Mouse (Mus musculus) gastrocnemius, adult 18-20 months (tissue): Measurements from ENCODE around the gene Zfp710. TPM values are rescaled to one million over a fixed set of nuclear protein-coding genes. Genes with fewer than 3 reads are reported as not detected.
"Not testable (repeated sequence)": the region's sequence is repeated elsewhere in the genome, so short reads cannot be mapped to it uniquely, and the experiment has no call there.

Source experiments
- DNase-seq: peaks from one replicate; pipeline ENCODE4 v3.0.0; 2021; ENCODE audit warnings: low spot score
- total RNA-seq, 2 experiments: library from RNA; stranded (reverse); gene quantifications; 2 replicates each; pipeline ENCODE4 v1.2.3; 2021

Zfp710 gene
- total RNA-seq, 2 experiments from 2014 or later = 21.1 to 31.3 TPM

DNA sequence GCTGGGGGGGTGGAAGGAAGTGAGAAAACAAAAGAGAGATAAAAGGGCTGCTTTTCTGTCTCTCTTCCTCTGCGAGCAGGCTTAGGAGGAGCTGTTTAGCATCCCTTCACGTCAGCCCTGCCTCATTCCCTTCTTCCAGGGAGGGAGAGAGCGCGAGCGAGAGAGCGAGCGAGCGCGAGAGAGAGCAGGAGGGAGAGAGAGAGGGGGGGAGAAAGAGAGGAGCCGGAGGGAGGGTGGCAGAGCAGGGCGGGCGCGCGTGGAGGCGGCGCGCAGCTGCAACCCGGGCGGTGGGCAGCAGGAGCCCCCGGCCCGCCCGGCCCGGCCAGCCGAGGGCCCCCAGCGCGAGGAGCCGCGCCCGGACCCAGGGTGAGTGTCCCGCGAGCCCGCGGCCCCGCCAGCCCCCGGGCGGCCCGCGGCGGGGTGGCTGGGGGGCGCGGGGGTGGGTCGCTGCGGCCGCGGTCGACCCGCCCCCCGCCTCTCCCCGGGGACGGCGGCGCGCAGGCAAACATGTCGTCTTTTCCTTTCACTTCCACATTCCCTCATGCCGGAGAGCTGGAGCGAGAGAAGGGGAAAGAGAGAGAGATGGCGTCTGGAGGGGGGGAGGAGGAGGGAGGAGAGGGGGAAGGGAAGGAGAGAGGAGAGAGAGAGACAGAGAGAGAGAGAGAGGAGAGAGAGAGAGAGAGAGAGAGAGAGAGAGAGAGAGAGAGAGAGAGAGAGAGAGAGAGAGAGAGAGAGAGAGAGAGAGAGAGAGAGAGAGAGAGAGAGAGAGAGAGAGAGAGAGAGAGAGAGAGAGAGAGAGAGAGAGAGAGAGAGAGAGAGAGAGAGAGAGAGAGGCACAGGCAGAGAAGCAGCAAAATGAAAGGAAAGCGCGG lies 1.7 kb downstream of the Zfp710 start:
- DNase-seq = peak; percentile 36

DNA sequence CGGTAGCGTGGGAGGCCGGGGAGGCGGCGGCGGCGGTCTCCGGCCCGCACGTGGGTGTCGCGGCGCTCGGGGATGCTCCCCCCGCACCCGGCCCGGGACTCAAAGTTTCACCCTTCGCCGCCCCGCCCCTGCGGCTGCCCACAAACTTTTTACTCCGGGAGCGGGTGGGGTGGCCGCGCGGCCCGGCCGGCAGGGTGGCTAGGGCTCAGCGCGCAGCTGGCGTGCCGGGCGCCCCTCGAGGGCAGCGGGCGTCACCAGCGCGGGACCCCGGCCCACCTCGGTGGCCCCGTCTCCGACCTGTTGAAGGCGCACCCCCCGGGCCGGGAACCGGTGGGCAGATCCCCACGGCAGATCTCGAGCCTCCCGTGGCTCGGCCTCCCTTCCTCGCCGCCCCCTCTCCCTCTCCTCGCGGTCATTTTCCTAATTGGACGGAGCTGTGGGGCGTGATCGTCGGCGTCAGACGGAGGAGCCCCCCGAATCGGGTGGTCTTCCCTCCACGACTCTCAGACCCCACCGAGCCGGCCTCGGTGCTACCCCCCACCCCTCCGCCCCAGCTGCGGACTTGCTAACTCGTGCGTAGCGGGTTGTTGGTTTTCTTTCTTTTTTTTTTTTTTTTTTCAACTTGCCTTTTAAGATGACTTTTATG lies 2.5 kb downstream of the Zfp710 start:
- DNase-seq = peak; percentile 74

DNA sequence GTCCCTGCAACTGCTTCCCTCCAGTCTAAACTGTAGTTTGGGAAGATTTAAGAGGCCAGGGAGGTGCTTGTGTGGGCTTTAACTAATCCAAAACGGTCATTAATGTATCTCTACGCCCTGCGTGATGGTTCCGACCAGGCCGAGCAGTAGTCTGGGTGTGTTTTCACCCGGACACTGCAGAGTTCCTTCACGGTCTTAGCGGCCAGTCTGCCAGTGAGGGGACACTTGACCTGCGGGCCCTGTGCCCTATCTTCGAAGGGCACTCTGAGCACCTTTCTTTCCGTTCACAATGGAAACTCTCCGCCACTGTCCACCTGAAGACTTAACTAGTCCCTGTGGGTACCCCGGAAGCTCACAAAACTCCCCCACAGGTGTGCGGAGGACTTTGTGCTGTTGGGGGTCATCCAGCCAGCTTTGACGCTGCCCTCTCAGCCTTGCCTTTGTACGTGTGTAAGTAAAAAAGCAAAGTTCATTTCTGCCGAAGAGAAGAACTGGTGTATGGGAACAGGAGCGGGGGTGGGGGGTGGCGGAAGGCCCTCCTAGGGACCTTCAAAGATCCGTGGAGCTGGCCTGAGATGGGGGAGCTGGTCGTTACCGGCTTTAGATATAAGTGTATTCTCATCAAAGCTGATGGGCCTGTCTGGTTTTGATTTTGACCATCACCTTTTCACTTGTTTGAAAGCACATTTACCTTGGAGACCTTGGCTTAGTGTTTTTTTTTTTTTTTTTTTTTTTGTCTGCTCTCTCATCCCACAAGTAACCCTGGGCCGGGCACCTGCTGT lies 3.2 kb downstream of the Zfp710 start:
- DNase-seq = peak; percentile 43

DNA sequence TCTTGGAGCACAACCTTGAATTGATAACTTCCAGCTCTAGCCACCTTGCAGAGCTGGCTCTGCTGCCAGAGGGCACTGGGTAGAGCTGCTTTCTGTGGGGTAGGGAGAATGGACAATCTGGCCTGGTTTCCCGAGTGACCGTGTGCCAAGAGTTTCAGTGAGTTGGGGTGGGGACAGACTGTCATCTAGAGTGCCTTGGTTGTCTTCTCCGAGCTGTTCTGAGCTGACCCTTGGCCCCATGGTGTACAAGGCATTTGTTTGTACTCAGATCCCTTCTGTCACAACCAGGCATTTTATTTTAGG lies 3.8 kb downstream of the Zfp710 start:
- peak; percentile 41 for DNase-seq

DNA sequence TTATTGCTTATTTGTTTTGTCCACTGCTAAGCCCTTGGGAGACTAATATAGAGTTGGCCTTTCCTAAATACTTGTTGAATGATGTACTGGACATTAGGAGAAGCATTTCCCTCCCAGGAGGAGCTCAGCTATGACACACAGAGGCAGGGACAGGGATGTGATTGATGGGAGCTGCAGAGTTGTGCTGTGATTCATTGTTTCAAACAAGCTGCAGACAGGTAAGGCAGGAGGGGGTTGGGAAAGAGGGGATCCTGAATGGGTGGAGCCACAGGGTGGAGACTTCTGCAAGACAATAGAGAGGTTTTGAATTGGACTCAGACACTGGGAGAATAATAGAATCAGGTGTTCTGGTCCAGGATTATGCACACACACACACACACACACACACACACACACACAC lies 5.4 kb downstream of the Zfp710 start:
- DNase-seq = no peak

DNA sequence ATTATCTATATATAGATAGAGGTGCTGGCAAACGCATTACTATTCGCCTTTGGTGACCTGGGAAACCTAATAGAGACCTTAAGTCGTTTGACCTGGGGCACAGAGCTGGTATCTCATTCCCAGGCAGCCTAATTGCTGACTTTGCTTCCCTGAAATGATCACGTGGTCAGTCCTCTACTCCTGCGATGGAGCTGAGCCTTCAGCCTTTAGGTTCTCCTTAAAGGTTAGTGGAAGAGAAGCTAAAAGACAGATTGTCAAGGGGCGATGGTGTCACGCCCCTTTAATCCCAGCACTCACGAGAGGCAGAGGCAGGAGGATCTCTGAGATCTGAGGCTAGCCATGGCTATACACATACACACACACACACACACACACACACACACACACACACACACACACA lies 5.9 kb downstream of the Zfp710 start:
- DNase-seq = no peak

DNA sequence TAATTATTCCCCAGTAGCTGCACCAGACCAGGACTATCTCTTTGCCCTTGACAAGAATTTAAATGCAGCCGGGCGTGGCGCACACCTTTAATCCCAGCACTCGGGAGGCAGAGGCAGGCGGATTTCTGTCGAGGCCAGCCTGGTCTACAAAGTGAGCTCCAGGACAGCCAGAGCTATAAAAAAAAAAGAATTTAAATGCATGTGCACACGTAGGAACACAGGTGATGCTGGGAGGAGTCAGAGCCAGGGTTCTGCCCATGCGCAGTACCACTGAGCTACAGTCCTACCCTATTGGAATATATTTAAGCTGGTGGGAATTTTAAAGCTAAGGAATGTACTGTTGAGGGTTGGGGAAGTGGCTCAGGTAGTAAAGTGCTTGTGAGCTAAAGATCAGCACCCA lies 6.4 kb downstream of the Zfp710 start:
- DNase-seq = no peak

DNA sequence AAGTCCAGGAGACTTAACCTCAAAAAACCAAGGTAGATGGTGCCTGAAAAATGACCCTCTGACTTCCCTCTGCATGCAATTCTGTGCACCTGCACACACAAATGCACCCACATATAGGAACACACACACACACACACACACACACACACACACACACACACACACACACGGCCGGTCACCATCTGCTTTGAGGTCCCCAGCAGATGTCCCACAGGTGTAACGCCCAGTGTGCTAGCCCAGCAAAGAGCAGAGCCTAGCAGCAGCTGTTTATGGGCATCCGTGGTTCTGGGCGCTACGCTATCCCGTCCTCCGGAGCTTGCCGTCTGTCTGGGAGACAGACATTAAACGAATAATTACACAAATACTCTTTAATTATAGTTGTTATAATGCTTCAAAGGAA lies 6.9 kb downstream of the Zfp710 start:
- no peak for DNase-seq

DNA sequence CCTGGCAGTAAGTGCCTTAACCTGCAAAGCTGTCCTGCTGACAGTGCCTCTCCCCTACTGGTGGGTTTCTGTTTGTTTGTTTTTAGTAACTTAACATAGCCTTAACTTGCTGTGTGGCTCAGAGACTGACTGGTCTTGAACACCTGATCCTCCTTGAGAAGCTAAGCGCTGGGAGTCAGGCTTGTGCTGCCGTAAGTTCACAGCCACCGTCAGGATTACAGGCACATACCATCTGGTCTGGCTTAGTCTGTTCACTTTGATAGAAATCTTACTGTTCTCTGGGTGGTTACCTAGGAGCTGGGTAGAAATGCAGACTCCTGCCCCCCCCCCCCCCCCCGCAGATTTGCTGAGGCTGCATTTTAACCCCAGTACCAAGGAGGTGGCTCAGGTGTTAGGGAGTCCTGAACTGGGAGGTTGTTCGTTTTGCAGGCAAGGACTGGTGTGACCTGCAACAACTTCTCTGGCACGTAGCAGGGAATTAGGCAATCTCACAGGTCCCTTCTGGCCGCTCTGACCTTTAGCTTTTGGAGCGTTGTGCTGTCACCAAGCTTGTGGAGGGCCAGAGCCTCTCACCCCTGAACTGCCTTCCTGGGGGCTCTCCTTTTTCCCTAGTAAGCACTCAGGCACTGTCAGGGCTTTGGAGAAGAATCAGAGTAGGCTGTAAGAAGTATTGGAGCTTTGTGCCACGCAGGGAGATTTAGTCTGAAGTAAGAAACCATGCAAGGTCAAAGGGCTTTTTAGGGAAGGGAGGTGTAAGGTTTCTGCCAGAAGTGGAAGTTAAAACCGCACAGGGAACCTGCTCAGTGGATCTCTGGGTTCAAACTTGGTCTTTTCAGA lies 7.8 kb downstream of the Zfp710 start:
- DNase-seq = peak; percentile 66

DNA sequence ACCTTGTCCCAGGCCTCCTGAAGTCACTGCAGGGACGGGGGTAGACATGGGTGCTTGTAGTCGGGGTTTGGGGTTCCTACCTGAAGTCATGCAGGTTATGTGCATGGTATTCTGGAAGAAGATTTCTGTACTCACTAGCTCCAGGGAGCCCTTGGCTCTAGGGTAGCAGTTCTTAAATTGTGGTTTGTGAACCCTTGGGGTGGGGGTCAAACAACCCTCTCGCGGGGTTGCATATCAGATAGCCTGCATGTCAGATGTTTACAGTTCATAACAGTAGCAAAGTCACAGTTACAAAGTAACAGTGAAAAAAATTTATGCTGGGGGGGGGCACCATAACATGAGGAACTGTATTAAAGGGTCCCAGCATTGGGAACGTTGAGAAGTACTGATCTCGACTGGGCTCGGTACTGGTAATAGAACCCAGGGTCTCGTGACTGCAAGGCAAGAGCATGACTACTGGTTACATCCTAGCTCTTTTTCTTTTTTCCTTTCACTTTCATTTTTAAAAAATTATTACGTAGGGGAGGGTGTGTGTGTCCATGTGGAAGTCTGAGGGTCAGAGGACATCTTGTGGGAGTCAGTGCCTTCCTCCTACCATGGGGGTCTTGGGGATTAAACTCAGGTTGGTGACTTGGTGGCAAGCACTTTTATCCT lies 8.6 kb downstream of the Zfp710 start:
- DNase-seq = no peak

DNA sequence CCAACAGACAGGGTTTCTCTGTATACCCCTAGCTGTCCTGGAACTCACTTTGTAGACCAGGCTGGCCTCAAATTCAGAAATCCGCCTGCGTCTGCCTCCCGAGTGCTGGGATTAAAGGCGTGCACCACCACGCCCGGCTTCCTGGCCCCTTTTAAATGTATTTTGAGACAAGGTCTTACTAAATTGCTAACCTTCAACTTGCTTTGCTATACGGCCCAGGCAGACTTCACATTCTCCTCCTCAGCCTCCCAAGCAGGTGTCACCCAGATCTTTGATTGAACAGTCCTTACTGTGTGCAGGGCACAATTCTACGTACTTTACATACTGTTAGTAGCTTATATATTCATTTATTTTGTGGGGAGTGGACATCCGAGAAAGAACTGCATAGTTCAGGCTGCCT lies 9.2 kb downstream of the Zfp710 start:
- no peak for DNase-seq

DNA sequence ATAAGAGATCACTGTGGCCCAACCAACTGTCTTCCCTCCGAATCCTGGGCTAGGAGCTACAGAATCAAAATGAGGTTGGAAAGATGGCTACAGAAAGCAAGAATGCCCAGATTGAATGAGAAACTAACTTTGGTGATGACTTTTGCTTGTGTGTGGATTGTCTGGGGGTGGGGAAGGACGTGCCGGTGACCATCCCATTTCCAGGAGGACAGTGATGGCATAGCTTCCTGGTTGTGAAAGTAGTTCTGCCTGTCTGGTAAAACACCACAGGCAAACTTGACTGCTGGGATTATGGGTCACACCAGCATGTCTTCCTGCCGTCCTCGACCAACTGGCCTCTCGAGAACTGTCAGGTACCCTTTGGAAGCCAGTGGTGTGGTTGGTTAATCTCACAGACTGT lies 10.5 kb downstream of the Zfp710 start:
- DNase-seq = no peak

DNA sequence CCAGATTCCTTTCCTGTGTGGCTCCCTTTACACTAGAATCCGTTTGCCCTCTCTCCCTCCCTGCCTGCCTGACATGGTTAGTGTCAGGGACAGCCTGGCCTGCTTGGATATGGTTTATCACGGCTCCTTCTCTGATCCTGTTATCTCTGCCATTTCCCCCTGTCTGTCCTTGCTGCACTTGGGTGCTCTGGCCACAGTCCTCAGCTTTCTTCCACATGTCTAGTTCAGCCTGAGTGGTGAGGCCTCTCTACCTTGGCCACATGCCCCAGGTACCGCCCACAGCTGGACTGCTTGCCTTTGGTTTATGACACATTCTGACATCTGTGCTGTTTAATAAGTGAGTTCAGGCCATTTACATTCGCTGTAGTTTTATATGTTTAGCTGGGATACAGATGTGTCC lies 11.1 kb downstream of the Zfp710 start:
- peak; percentile 75 for DNase-seq

DNA sequence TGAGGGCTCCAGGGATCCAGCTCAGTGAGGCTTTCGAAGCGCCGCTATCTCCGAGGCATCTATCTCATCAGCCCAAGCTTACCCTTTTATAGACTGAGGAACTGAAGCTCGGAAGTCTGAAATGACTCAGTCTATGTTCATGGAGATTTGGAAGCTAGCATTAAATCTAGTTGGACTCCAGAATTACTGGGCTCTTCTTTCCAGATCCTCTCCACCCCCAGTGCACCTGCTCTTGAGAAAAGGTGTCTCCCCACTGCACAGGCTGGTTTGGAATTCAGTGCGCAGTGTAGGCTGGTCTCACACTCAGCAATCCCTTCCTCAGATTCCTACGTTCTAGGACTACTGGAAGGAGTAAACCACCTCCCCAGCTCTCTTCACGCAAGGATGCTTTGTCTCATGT lies 15.1 kb downstream of the Zfp710 start:
- no peak for DNase-seq

DNA sequence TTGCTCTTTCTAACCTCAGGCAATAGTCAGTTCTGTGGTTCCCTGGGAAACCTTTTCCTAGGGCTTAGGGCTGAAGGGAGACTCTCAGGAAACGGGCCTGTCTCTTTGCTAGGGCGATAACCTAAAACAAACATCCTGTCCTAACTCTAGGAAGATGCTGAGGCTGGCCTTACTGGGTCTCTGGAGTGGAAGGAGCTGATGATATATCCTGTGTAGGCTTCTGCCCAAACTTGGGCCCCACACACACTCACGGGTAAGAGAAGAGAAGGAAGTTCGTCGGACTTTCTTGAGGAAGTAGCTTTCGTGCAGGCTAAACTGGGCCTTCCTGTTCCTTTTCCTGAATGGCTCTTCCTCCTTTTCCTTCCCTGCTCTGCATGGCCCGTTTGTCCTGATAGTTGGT lies 19.6 kb downstream of the Zfp710 start:
- DNase-seq = no peak

DNA sequence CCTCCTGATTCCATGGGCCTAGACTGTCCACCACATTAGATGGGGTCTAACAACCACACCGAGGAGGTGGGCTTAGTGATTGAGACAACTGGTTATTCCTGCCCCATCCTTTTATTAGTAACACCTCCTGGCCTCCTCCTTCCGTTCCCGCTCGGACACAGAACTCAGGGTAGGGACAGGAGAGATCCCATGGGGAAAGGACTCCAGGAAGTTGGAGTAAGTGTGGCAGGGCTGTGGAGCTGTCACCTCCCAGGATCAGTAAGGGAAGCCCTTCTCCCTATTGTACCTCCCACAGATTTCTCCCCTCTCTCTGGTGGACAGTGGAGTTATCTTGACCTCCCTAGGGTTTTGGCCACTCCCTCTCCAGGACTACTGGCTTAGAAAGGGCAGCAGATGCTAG lies 22.4 kb downstream of the Zfp710 start:
- DNase-seq = no peak

DNA sequence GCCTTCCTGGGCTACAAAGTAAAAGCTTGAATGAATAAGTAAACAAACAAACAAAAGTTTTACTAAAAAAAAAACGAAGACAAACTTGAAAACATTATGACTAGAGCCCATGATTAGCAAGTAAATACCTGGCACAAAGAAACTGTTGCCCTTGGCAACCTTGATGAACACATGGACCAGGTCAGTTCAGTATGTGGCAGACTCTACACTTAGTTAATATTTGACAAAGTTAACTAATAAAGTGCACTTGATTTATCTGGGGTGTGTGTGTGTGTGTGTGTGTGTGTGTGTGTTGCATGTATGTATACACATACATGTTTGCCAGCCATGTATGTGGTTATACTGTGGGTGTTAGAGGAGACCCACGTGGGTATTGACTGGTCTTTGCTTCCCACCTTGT lies 25.1 kb downstream of the Zfp710 start:
- DNase-seq = no peak

DNA sequence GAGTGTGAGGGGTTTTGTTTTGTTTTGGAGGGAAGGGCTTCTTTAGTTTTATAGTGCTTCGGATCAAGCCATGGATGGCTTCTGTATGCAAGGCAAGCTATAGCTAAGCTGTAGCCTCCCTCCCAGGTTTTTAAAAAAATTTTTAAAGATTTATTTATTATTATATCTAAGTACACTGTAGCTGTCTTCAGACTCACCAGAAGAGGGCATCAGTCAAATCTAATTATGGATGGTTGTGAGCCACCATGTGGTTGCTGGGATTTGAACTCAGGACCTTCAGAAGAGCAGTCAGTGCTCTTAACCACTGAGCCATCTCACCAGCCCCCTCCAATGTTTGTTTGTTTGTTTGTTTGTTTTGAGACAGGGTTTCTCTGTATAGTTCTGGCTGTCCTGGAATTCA lies 25.8 kb downstream of the Zfp710 start:
- DNase-seq = not testable (repeated sequence)

DNA sequence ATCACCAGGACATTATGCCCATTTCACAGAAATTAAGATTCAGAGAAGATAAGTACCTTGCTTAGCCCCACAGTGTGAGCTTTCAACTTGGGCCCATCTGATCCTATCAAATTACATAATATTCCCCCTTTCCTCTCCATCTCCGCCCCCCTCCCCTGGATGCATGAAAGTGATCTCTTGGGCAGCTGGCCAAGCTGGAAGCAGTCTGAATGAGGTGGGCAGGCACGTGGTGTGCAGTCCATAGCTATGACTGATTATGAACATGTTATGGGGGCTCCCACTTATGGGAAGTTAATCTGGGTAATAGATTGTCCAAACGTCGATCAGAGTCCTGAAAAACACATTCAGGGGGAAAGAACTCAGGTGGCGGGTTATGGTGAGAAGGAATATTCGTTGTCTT lies 27.2 kb downstream of the Zfp710 start:
- DNase-seq = no peak

DNA sequence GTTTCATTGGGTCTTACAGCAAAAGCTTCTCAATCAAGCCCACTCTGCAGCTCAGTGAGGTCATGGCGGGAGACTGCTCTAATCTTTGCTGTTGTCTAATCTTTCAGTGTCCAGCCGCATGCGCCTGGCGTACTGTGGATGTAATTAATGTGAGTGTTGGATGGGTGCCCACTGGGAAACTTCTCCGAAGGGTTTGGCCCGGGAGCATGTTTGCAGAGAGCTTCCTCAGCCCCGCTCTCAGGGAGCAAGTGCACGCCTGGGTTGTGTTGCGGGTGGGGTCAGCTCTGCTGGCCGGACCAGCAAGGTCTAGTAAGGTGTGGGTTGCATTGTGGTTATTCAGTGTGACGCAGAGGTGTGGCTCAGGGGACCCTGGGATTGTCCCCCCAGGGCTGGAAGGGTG lies 27.6 kb downstream of the Zfp710 start:
- peak; percentile 58 for DNase-seq

DNA sequence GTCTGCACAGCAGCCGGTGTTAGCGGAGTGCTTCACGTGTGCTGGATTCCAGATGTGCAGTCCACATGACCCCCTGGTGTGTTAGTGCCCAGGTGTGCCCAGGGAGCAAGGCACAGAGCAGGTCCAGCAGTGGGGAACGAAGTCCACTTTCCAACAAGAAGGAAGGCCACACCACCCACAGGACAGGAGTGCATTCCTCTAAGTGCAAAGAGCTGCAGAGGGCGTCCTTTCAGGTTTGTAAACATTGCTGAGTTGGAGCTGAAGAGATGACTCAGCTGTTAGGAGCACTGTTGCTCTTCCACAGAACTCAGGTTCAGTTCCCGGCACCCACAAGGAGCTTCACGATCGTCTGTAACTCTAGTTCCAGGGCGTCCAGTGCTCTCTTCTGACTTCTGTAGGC lies 28.5 kb downstream of the Zfp710 start:
- no peak for DNase-seq
